Mouse (Mus musculus): ENCODE results near the gene Pofut1. TPM values are rescaled to one million over a fixed set of nuclear protein-coding genes. Genes with fewer than 3 reads are reported as not detected.

The Pofut1 gene
- polyA plus RNA-seq, 1 experiment from 2014 or later = 5.5 TPM

- Histone ChIP-seq H3K27ac (no peak overlapping the region), H3K36me3 (peaks cover 5% of the 10 kb centered on the region; the same call in 1 of the 2 replicates), H3K4me1 (replicated peaks) (peaks cover 15% of the 10 kb centered on the region), H3K4me3 (no peak overlapping the region), H3K27me3 (ENCODE audit: insufficient read depth, poor library complexity, severe bottlenecking) (no peaks in the 10 kb centered on the region), H3K9me3 (no peaks in the 10 kb centered on the region)
- DNase-seq (ENCODE audit: low spot score) = no peak
- WGBS = 83% methylated on average over 4 of the region's 4 CpGs
Measured at GRCm38 (mm10) chr2:153221620-153222019, 19.7 kb upstream of the Pofut1 start.

GRCm38 (mm10) chr2:153222130-153222529 is 19.2 kb upstream of the Pofut1 start:
- Histone ChIP-seq H3K4me3 (no peak overlapping the region), H3K27ac (no peak overlapping the region), H3K36me3 (peaks cover 10% of the 10 kb centered on the region; the same call in 1 of the 2 replicates), H3K4me1 (replicated peaks) (peaks cover 15% of the 10 kb centered on the region), H3K9me3 (no peaks in the 10 kb centered on the region), H3K27me3 (ENCODE audit: insufficient read depth, poor library complexity, severe bottlenecking) (no peaks in the 10 kb centered on the region)
- DNase-seq (ENCODE audit: low spot score) = no peak

GRCm38 (mm10) chr2:153222566-153222965 is 18.8 kb upstream of the Pofut1 start:
- WGBS = 92% methylated on average over 2 of the region's 2 CpGs
- Histone ChIP-seq H3K27me3 (ENCODE audit: insufficient read depth, poor library complexity, severe bottlenecking) (no peaks in the 10 kb centered on the region), H3K4me3 (no peak overlapping the region), H3K4me1 (replicated peaks) (peaks cover 15% of the 10 kb centered on the region), H3K27ac (no peak overlapping the region), H3K36me3 (peaks cover 15% of the 10 kb centered on the region; the same call in 1 of the 2 replicates), H3K9me3 (no peaks in the 10 kb centered on the region)
- DNase-seq (ENCODE audit: low spot score) = no peak

GRCm38 (mm10) chr2:153224946-153225594 is 16.3 kb upstream of the Pofut1 start, which contains the start of gene Tspyl3:
Tspyl3 (minus strand) TSS chr2:153225441.
- no peaks in the 10 kb centered on the region for H3K9me3 ChIP-seq
- H3K4me3 ChIP-seq = peak within 1 kb of the TSS; percentile 66
- peaks cover 40% of the 10 kb centered on the region for H3K36me3 ChIP-seq
- peak within 1 kb of the TSS; percentile 88 for H3K27ac ChIP-seq
- peak; percentile 54 for DNase-seq (ENCODE audit: low spot score)
- H3K27me3 ChIP-seq (ENCODE audit: insufficient read depth, poor library complexity, severe bottlenecking) = no peaks in the 10 kb centered on the region
- H3K4me1 ChIP-seq (replicated peaks) = peaks cover 15% of the 10 kb centered on the region
- WGBS = 4% methylated on average over 31 of the region's 31 CpGs

- H3K4me3 ChIP-seq = peak overlapping the region; percentile 66
- peaks cover 15% of the 10 kb centered on the region for H3K4me1 ChIP-seq (replicated peaks)
- peak overlapping the region; percentile 88; the same call in 1 of the 2 replicates for H3K27ac ChIP-seq
- H3K9me3 ChIP-seq = no peaks in the 10 kb centered on the region
- H3K36me3 ChIP-seq = peaks cover 45% of the 10 kb centered on the region
- 8% methylated on average over 3 of the region's 3 CpGs for WGBS
- no peaks in the 10 kb centered on the region for H3K27me3 ChIP-seq (ENCODE audit: insufficient read depth, poor library complexity, severe bottlenecking)
- DNase-seq (ENCODE audit: low spot score) = no peak
Measured at GRCm38 (mm10) chr2:153225595-153225953, 15.8 kb upstream of the Pofut1 start.

- Histone ChIP-seq H3K36me3 (peaks cover 64% of the 10 kb centered on the region), H3K27me3 (ENCODE audit: insufficient read depth, poor library complexity, severe bottlenecking) (no peaks in the 10 kb centered on the region), H3K4me1 (replicated peaks) (peaks cover 15% of the 10 kb centered on the region), H3K9me3 (no peaks in the 10 kb centered on the region), H3K4me3 (no peak overlapping the region), H3K27ac (no peak overlapping the region)
- 91% methylated on average over 4 of the region's 4 CpGs for WGBS
- DNase-seq (ENCODE audit: low spot score) = no peak
Measured at GRCm38 (mm10) chr2:153227959-153228358, 13.4 kb upstream of the Pofut1 start.

- Histone ChIP-seq H3K4me3 (no peak overlapping the region), H3K4me1 (replicated peaks) (peaks cover 15% of the 10 kb centered on the region), H3K27me3 (ENCODE audit: insufficient read depth, poor library complexity, severe bottlenecking) (no peaks in the 10 kb centered on the region), H3K36me3 (peaks cover 70% of the 10 kb centered on the region), H3K27ac (no peak overlapping the region), H3K9me3 (no peaks in the 10 kb centered on the region)
- 90% methylated on average over 5 of the region's 5 CpGs for WGBS
- DNase-seq (ENCODE audit: low spot score) = no peak
Measured at GRCm38 (mm10) chr2:153228523-153228922, 12.8 kb upstream of the Pofut1 start.

GRCm38 (mm10) chr2:153237193-153237592 is 4.1 kb upstream of the Pofut1 start:
- H3K27ac ChIP-seq = no peak overlapping the region
- H3K27me3 ChIP-seq (ENCODE audit: insufficient read depth, poor library complexity, severe bottlenecking) = no peaks in the 10 kb centered on the region
- no peak for DNase-seq (ENCODE audit: low spot score)
- peaks cover 62% of the 10 kb centered on the region for H3K36me3 ChIP-seq
- no peak overlapping the region for H3K4me3 ChIP-seq
- H3K9me3 ChIP-seq = no peaks in the 10 kb centered on the region
- H3K4me1 ChIP-seq (replicated peaks) = peaks cover 38% of the 10 kb centered on the region
- WGBS = 84% methylated on average over 4 of the region's 4 CpGs

- WGBS = 82% methylated on average over 4 of the region's 4 CpGs
- Histone ChIP-seq H3K4me1 (replicated peaks) (peaks cover 44% of the 10 kb centered on the region), H3K36me3 (peaks cover 55% of the 10 kb centered on the region)
Measured at GRCm38 (mm10) chr2:153237891-153238290, 3.4 kb upstream of the Pofut1 start.

GRCm38 (mm10) chr2:153238406-153238805 is 2.9 kb upstream of the Pofut1 start:
- Histone ChIP-seq H3K4me3 (no peak overlapping the region), H3K4me1 (replicated peaks) (peaks cover 44% of the 10 kb centered on the region)
- WGBS = 83% methylated on average over 2 of the region's 2 CpGs

More at GRCm38 (mm10) chr2:153237891-153238290, 3.4 kb upstream of the Pofut1 start:
- DNase-seq (ENCODE audit: low spot score) = no peak
- H3K9me3 ChIP-seq = no peaks in the 10 kb centered on the region
- no peaks in the 10 kb centered on the region for H3K27me3 ChIP-seq (ENCODE audit: insufficient read depth, poor library complexity, severe bottlenecking)
- H3K27ac ChIP-seq = no peak overlapping the region
- H3K4me3 ChIP-seq = no peak overlapping the region

GRCm38 (mm10) chr2:153239021-153239859 is 2.1 kb upstream of the Pofut1 start:
- no peak for DNase-seq (ENCODE audit: low spot score)
- Histone ChIP-seq H3K36me3 (peaks cover 49% of the 10 kb centered on the region), H3K27me3 (ENCODE audit: insufficient read depth, poor library complexity, severe bottlenecking) (no peaks in the 10 kb centered on the region), H3K4me1 (replicated peaks) (peaks cover 44% of the 10 kb centered on the region), H3K9me3 (no peaks in the 10 kb centered on the region), H3K4me3 (peak overlapping the region; percentile 80), H3K27ac (peak overlapping the region; percentile 99)
- 69% methylated on average over 7 of the region's 7 CpGs for WGBS

More at GRCm38 (mm10) chr2:153238406-153238805, 2.9 kb upstream of the Pofut1 start:
- Histone ChIP-seq H3K27ac (no peak overlapping the region), H3K36me3 (peaks cover 52% of the 10 kb centered on the region), H3K9me3 (no peaks in the 10 kb centered on the region), H3K27me3 (ENCODE audit: insufficient read depth, poor library complexity, severe bottlenecking) (no peaks in the 10 kb centered on the region)
- DNase-seq (ENCODE audit: low spot score) = no peak

- Histone ChIP-seq H3K9me3 (no peaks in the 10 kb centered on the region), H3K4me1 (replicated peaks) (peaks cover 44% of the 10 kb centered on the region), H3K36me3 (peaks cover 49% of the 10 kb centered on the region), H3K27me3 (ENCODE audit: insufficient read depth, poor library complexity, severe bottlenecking) (no peaks in the 10 kb centered on the region), H3K4me3 (peak overlapping the region; percentile 80), H3K27ac (peak overlapping the region; percentile 99)
- peak; percentile 29 for DNase-seq (ENCODE audit: low spot score)
- WGBS = 9% methylated on average over 21 of the region's 22 CpGs
Measured at GRCm38 (mm10) chr2:153239860-153240480, 1.4 kb upstream of the Pofut1 start.
